In genomic region chr17:36060829-36061228, GRCm38 (mm10) we compare ENCODE assay signal across 9 mouse cellular contexts. TPM values are rescaled to one million over a fixed set of nuclear protein-coding genes. Genes with fewer than 3 reads are reported as not detected.
A peak's percentile ranks its signal among the peaks of the same experiment; 100 is the strongest.
DNase-seq lines count a peak whose midpoint lies in the region; ATAC-seq and TF ChIP-seq lines count a peak whose summit lies in the region.
"Had no signal": no experiment of that assay in that cellular context is flagged by ENCODE, and none has a peak within 500 bp of the region (broad histone marks: within the 10 kb centered on the region; RNA-seq: fewer than 3 reads in every experiment).

No protein-coding gene starts in this region.

- H3K4me3 ChIP-seq in hindbrain, embryonic 10.5 days = no peak overlapping the region
- H3K4me3 ChIP-seq in hindbrain, embryonic 13.5 days = no peak overlapping the region
- no peak overlapping the region for H3K4me3 ChIP-seq in embryonic fibroblast, embryonic 13.5 days (ENCODE audit: insufficient read depth, low read length)
- no peak overlapping the region for H3K4me3 ChIP-seq in hindbrain, embryonic 14.5 days (replicated peaks; ENCODE audit: low read length)
- H3K4me3 ChIP-seq: embryonic facial prominence, embryonic 12.5 days had no signal

- H3K9me3 ChIP-seq in hindbrain, embryonic 10.5 days = no peaks in the 10 kb centered on the region
- H3K9me3 ChIP-seq in hindbrain, embryonic 13.5 days = no peaks in the 10 kb centered on the region
- no peaks in the 10 kb centered on the region for H3K9me3 ChIP-seq in hindbrain, embryonic 14.5 days (ENCODE audit: control insufficient read depth, low read length)
- H3K9me3 ChIP-seq: embryonic facial prominence, embryonic 12.5 days had no signal

- no peak overlapping the region for H3K9ac ChIP-seq in hindbrain, embryonic 13.5 days
- H3K9ac ChIP-seq in hindbrain, embryonic 14.5 days = no peak overlapping the region
- H3K9ac ChIP-seq: embryonic facial prominence, embryonic 12.5 days had no signal

- H3K27me3 ChIP-seq in hindbrain, embryonic 10.5 days (ENCODE audit: insufficient read depth, poor library complexity, severe bottlenecking) = no peaks in the 10 kb centered on the region
- H3K27me3 ChIP-seq in hindbrain, embryonic 13.5 days = 0 out of 2 replicates have a peak, but pooled peaks cover 2% of the 10 kb centered on the region
- no peaks in the 10 kb centered on the region for H3K27me3 ChIP-seq in hindbrain, embryonic 14.5 days (ENCODE audit: control insufficient read depth, insufficient read depth, low read length)
- H3K27me3 ChIP-seq: embryonic facial prominence, embryonic 12.5 days had no signal

- H3K4me2 ChIP-seq in hindbrain, embryonic 13.5 days = no peak overlapping the region
- no peak overlapping the region for H3K4me2 ChIP-seq in hindbrain, embryonic 14.5 days (replicated peaks)
- H3K4me2 ChIP-seq: embryonic facial prominence, embryonic 12.5 days had no signal

- no peak for TF ChIP-seq POLR2A in embryonic fibroblast, embryonic 13.5 days (IDR thresholded peaks at IDR 0.05; ENCODE audit: low read depth, low read length)

- no peak overlapping the region for H3K27ac ChIP-seq in hindbrain, embryonic 10.5 days
- no peak overlapping the region for H3K27ac ChIP-seq in hindbrain, embryonic 13.5 days
- H3K27ac ChIP-seq in embryonic fibroblast, embryonic 13.5 days (ENCODE audit: insufficient read depth, low read length) = no peak overlapping the region
- H3K27ac ChIP-seq in hindbrain, embryonic 14.5 days = no peak overlapping the region
- H3K27ac ChIP-seq: embryonic facial prominence, embryonic 12.5 days had no signal

- H3K4me1 ChIP-seq in hindbrain, embryonic 10.5 days (replicated peaks) = no peaks in the 10 kb centered on the region
- no peaks in the 10 kb centered on the region for H3K4me1 ChIP-seq in hindbrain, embryonic 13.5 days (replicated peaks)
- no peaks in the 10 kb centered on the region for H3K4me1 ChIP-seq in embryonic fibroblast, embryonic 13.5 days (ENCODE audit: control insufficient read depth, insufficient read depth, low read length)
- H3K4me1 ChIP-seq in hindbrain, embryonic 14.5 days (replicated peaks; ENCODE audit: control insufficient read depth, insufficient read depth, low read length) = no peaks in the 10 kb centered on the region
- H3K4me1 ChIP-seq: embryonic facial prominence, embryonic 12.5 days had no signal

- ATAC-seq in hindbrain, embryonic 13.5 days (ENCODE audit: low FRiP score) = no peak
- no peak for ATAC-seq in hindbrain, embryonic 14.5 days (ENCODE audit: low FRiP score)

- TF ChIP-seq CTCF in embryonic fibroblast, embryonic 13.5 days (IDR thresholded peaks at IDR 0.05; ENCODE audit: borderline replicate concordance, insufficient read depth, low read length) = peak; percentile 45

- WGBS in hindbrain, embryonic 10.5 days = 24% methylated on average over 2 of the region's 2 CpGs
- 29% methylated on average over 2 of the region's 2 CpGs for WGBS in hindbrain, embryonic 13.5 days
- 24% methylated on average over 2 of the region's 2 CpGs for WGBS in hindbrain, embryonic 14.5 days

- peak; percentile 66 for DNase-seq in hindbrain, embryonic 10.5 days (ENCODE audit: low spot score)
- DNase-seq in adrenal gland, postnatal 36 days = peak; percentile 91 to 95
- peak; percentile 79 for DNase-seq in hindbrain, embryonic 14.5 days (ENCODE audit: low spot score)
- peak; percentile 93 for DNase-seq in left cerebral cortex, postnatal 14 days (ENCODE audit: low spot score in 2 of 2)
- DNase-seq in monocyte, adult 2 months (ENCODE audit: low read depth in 1 of 2, low spot score in 2 of 2) = peak; percentile 55 to 75
- DNase-seq in telencephalon, adult 2 months (ENCODE audit: low read depth, low spot score) = peak; percentile 75

- intact Hi-C loops in left cerebral cortex, postnatal 14 days (cut with DNase I) = loop anchor here (10.0 kb wide), 2 partner anchors 74 to 134 kb away; partner anchors contain the start of gene H2-T3

- H3K36me3 ChIP-seq in hindbrain, embryonic 10.5 days = no peaks in the 10 kb centered on the region
- no peaks in the 10 kb centered on the region for H3K36me3 ChIP-seq in hindbrain, embryonic 13.5 days
- no peaks in the 10 kb centered on the region for H3K36me3 ChIP-seq in hindbrain, embryonic 14.5 days (replicated peaks; ENCODE audit: control insufficient read depth, insufficient read depth)
- H3K36me3 ChIP-seq: embryonic facial prominence, embryonic 12.5 days had no signal

RNA-seq across cellular contexts. Expression of gene Gm11127, which starts 2.7 kb away (rescaled TPM):
- not detected in 2 replicates for polyA plus RNA-seq in hindbrain, embryonic 10.5 days (2016; fragmentation: Nextera tagmentation; extraction: Ambion mirVana)
- not detected in 2 replicates for polyA plus RNA-seq in hindbrain, embryonic 13.5 days (2015; fragmentation: Nextera tagmentation; extraction: Ambion mirVana)
- 1 to 10 TPM; 4.1 to 6.1 TPM for total RNA-seq in adrenal gland, postnatal 36 days (2021)
- polyA plus RNA-seq in embryonic fibroblast, embryonic 13.5 days (2011; ENCODE audit: insufficient read length, low read depth, missing spikeins) = not detected in 2 replicates
- polyA plus RNA-seq in hindbrain, embryonic 14.5 days (2014; fragmentation: Nextera tagmentation; extraction: Ambion mirVana) = 0.25 TPM in 1 of 2 replicates, not detected in the other
- under 1 TPM; 0.55 to 0.57 TPM for total RNA-seq in left cerebral cortex, postnatal 14 days (2021)
- polyA plus RNA-seq: embryonic facial prominence, embryonic 12.5 days had no signal

RNA-seq across cellular contexts. Expression of gene Gm6034, which starts 18.1 kb away (rescaled TPM):
- not detected in 2 replicates for polyA plus RNA-seq in hindbrain, embryonic 10.5 days (2016; fragmentation: Nextera tagmentation; extraction: Ambion mirVana)
- not detected in 2 replicates for polyA plus RNA-seq in hindbrain, embryonic 13.5 days (2015; fragmentation: Nextera tagmentation; extraction: Ambion mirVana)
- total RNA-seq in adrenal gland, postnatal 36 days (2021) = not detected
- polyA plus RNA-seq in embryonic fibroblast, embryonic 13.5 days (2011; ENCODE audit: insufficient read length, low read depth, missing spikeins) = not detected in 2 replicates
- not detected in 2 replicates for polyA plus RNA-seq in hindbrain, embryonic 14.5 days (2014; fragmentation: Nextera tagmentation; extraction: Ambion mirVana)
- not detected for total RNA-seq in left cerebral cortex, postnatal 14 days (2021)
- polyA plus RNA-seq: embryonic facial prominence, embryonic 12.5 days had no signal

RNA-seq across cellular contexts. Expression of gene H2-T22, which starts 18.3 kb away (rescaled TPM):
- polyA plus RNA-seq in hindbrain, embryonic 10.5 days (2016; fragmentation: Nextera tagmentation; extraction: Ambion mirVana) = 7.4 and 8.9 TPM in 2 replicates
- 6.7 and 7.0 TPM in 2 replicates for polyA plus RNA-seq in hindbrain, embryonic 13.5 days (2015; fragmentation: Nextera tagmentation; extraction: Ambion mirVana)
- 10 to 100 TPM; 33.5 to 33.8 TPM for total RNA-seq in adrenal gland, postnatal 36 days (2021)
- polyA plus RNA-seq in embryonic fibroblast, embryonic 13.5 days (2011; ENCODE audit: insufficient read length, low read depth, missing spikeins) = 50.4 and 54.1 TPM in 2 replicates
- 7.2 and 8.0 TPM in 2 replicates for polyA plus RNA-seq in hindbrain, embryonic 14.5 days (2014; fragmentation: Nextera tagmentation; extraction: Ambion mirVana)
- 1 to 10 TPM; 4.3 to 6.7 TPM for total RNA-seq in left cerebral cortex, postnatal 14 days (2021)

RNA-seq across cellular contexts. Expression of gene H2-T23, which starts 28.2 kb away (rescaled TPM):
- polyA plus RNA-seq in hindbrain, embryonic 10.5 days (2016; fragmentation: Nextera tagmentation; extraction: Ambion mirVana) = 4.0 and 4.2 TPM in 2 replicates
- 3.2 and 3.3 TPM in 2 replicates for polyA plus RNA-seq in hindbrain, embryonic 13.5 days (2015; fragmentation: Nextera tagmentation; extraction: Ambion mirVana)
- total RNA-seq in adrenal gland, postnatal 36 days (2021) = 10 to 100 TPM; 57.8 to 68.4 TPM
- 15.8 and 21.7 TPM in 2 replicates for polyA plus RNA-seq in embryonic fibroblast, embryonic 13.5 days (2011; ENCODE audit: insufficient read length, low read depth, missing spikeins)
- polyA plus RNA-seq in hindbrain, embryonic 14.5 days (2014; fragmentation: Nextera tagmentation; extraction: Ambion mirVana) = 3.0 and 4.1 TPM in 2 replicates
- 1 to 10 TPM; 3.8 to 4.6 TPM for total RNA-seq in left cerebral cortex, postnatal 14 days (2021)

RNA-seq across cellular contexts. Expression of gene H2-T24, which starts 40.5 kb away (rescaled TPM):
- 4.3 and 4.9 TPM in 2 replicates for polyA plus RNA-seq in hindbrain, embryonic 10.5 days (2016; fragmentation: Nextera tagmentation; extraction: Ambion mirVana)
- polyA plus RNA-seq in hindbrain, embryonic 13.5 days (2015; fragmentation: Nextera tagmentation; extraction: Ambion mirVana) = 8.8 and 9.5 TPM in 2 replicates
- 1 to 10 TPM; 6.5 to 9.3 TPM for total RNA-seq in adrenal gland, postnatal 36 days (2021)
- not detected in 2 replicates for polyA plus RNA-seq in embryonic fibroblast, embryonic 13.5 days (2011; ENCODE audit: insufficient read length, low read depth, missing spikeins)
- polyA plus RNA-seq in hindbrain, embryonic 14.5 days (2014; fragmentation: Nextera tagmentation; extraction: Ambion mirVana) = 9.1 and 11.7 TPM in 2 replicates
- total RNA-seq in left cerebral cortex, postnatal 14 days (2021) = 1 to 10 TPM; 1.0 to 1.1 TPM
